Mouse (Mus musculus): Measurements from ENCODE around the gene A030005K14Rik. TPM values are rescaled to one million over a fixed set of nuclear protein-coding genes. Genes with fewer than 3 reads are reported as not detected.

Gene A030005K14Rik
- polyA plus RNA-seq, 1 experiment from 2014 or later, result not detected

GRCm38 (mm10) chr1:83077016-83077415 lies 17.8 kb upstream of the A030005K14Rik start:
- Histone ChIP-seq H3K4me3 (ENCODE audit: low read depth, low read length) (no peak overlapping the region), H3K9ac (ENCODE audit: low read length) (no peak overlapping the region), H3K4me2 (ENCODE audit: low read depth, low read length, severe bottlenecking) (no peak overlapping the region), H3K4me1 (replicated peaks; ENCODE audit: control insufficient read depth, insufficient read depth, low read length) (no peaks in the 10 kb centered on the region; the same call in 1 of the 2 replicates), H3K27me3 (ENCODE audit: control insufficient read depth, insufficient read depth, low read length) (no peaks in the 10 kb centered on the region), H3K9me3 (ENCODE audit: control insufficient read depth, low read length) (no peaks in the 10 kb centered on the region), H3K36me3 (ENCODE audit: control insufficient read depth, insufficient read depth, low read length) (no peaks in the 10 kb centered on the region), H3K27ac (ENCODE audit: low read depth, low read length) (no peak overlapping the region)
- no peak for DNase-seq (ENCODE audit: low spot score)
- no peak for ATAC-seq (replicated peaks; ENCODE audit: low FRiP score)
- WGBS, result 89% methylated on average over 6 of the region's 6 CpGs

- no peaks in the 10 kb centered on the region for H3K36me3 ChIP-seq (ENCODE audit: control insufficient read depth, insufficient read depth, low read length)
- no peaks in the 10 kb centered on the region for H3K27me3 ChIP-seq (ENCODE audit: control insufficient read depth, insufficient read depth, low read length)
- no peaks in the 10 kb centered on the region; the same call in 1 of the 2 replicates for H3K4me1 ChIP-seq (replicated peaks; ENCODE audit: control insufficient read depth, insufficient read depth, low read length)
- H3K27ac ChIP-seq (ENCODE audit: low read depth, low read length), result no peak overlapping the region
- ATAC-seq (replicated peaks; ENCODE audit: low FRiP score) (peak; percentile 86), DNase-seq (ENCODE audit: low spot score) (peak; percentile 65)
- no peak overlapping the region for H3K4me3 ChIP-seq (ENCODE audit: low read depth, low read length)
- no peak overlapping the region for H3K9ac ChIP-seq (ENCODE audit: low read length)
- WGBS, result 46% methylated on average over 11 of the region's 11 CpGs
- H3K4me2 ChIP-seq (ENCODE audit: low read depth, low read length, severe bottlenecking), result peak overlapping the region; percentile 32; the same call in 1 of the 2 replicates
- no peaks in the 10 kb centered on the region for H3K9me3 ChIP-seq (ENCODE audit: control insufficient read depth, low read length)
These were observed 17.2 kb upstream of the A030005K14Rik start for GRCm38 (mm10) chr1:83076190-83076917.

DNA sequence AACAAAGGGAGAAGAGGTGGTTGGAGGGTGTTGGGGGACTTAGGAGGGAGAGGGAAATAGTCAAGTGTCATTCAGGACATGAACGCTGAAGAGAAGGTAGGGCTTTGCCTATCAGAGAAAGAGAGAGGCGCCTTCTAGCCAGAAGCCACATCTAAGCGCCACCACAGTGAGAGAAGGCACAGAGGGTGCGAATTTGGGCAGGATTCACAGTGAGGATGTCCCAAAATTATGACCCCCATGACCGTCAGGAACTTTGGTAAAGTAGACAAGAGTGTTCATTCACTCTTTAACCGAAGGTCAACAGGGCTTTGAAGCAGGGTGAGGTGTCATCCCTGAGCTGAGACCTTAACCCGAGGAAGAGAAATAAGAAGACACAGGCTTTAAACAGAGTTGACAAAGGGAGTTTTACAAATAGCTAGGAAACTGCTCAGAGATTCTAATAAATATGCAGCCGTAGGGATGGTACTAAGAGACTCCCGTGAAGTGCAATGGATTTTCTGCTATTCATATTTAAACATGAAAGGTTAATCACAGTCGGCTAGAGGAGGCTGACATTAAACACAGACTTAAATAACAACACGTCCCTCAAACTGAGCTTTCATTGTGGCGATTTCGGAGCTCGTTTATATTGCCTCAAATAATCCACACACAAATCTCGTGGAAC lies 16.5 kb upstream of the A030005K14Rik start:
- no peaks in the 10 kb centered on the region for H3K27me3 ChIP-seq (ENCODE audit: control insufficient read depth, insufficient read depth, low read length)
- no peaks in the 10 kb centered on the region; the same call in 1 of the 2 replicates for H3K4me1 ChIP-seq (replicated peaks; ENCODE audit: control insufficient read depth, insufficient read depth, low read length)
- H3K36me3 ChIP-seq (ENCODE audit: control insufficient read depth, insufficient read depth, low read length), result no peaks in the 10 kb centered on the region
- no peaks in the 10 kb centered on the region for H3K9me3 ChIP-seq (ENCODE audit: control insufficient read depth, low read length)
- H3K4me2 ChIP-seq (ENCODE audit: low read depth, low read length, severe bottlenecking), result peak overlapping the region; percentile 32; the same call in 1 of the 2 replicates
- H3K27ac ChIP-seq (ENCODE audit: low read depth, low read length), result no peak overlapping the region
- WGBS, result 40% methylated on average over 15 of the region's 15 CpGs
- H3K4me3 ChIP-seq (ENCODE audit: low read depth, low read length), result no peak overlapping the region
- ATAC-seq (replicated peaks; ENCODE audit: low FRiP score) (peak; percentile 36; the same call in 1 of the 2 replicates), DNase-seq (ENCODE audit: low spot score) (no peak)
- no peak overlapping the region for H3K9ac ChIP-seq (ENCODE audit: low read length)

DNA sequence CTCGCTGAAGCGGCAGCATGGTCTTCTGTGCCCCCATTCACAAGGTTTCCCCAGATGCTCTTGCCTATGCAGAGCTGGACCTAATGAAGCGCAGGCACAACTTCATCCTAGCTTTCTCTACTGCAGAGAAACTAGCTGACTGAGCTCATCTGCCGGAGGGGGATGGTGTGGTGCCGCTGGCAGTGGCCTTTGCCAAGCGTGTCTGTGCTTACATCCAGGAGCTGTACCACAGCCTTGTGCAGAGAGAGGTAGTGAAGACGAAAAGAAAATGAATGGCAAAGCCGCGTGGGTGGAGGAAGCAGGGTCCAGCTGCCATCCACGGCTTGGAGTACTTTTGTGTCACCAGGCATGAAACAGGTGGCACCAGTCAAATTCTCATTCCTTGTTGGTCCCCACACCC lies 8.0 kb upstream of the A030005K14Rik start:
- H3K9ac ChIP-seq (ENCODE audit: low read length), result no peak overlapping the region
- H3K27ac ChIP-seq (ENCODE audit: low read depth, low read length), result no peak overlapping the region
- ATAC-seq (replicated peaks; ENCODE audit: low FRiP score) (no peak), DNase-seq (ENCODE audit: low spot score) (no peak)
- no peak overlapping the region for H3K4me2 ChIP-seq (ENCODE audit: low read depth, low read length, severe bottlenecking)
- no peaks in the 10 kb centered on the region for H3K9me3 ChIP-seq (ENCODE audit: control insufficient read depth, low read length)
- no peak overlapping the region for H3K4me3 ChIP-seq (ENCODE audit: low read depth, low read length)
- no peaks in the 10 kb centered on the region for H3K36me3 ChIP-seq (ENCODE audit: control insufficient read depth, insufficient read depth, low read length)
- 89% methylated on average over 10 of the region's 10 CpGs for WGBS
- H3K27me3 ChIP-seq (ENCODE audit: control insufficient read depth, insufficient read depth, low read length), result no peaks in the 10 kb centered on the region
- H3K4me1 ChIP-seq (replicated peaks; ENCODE audit: control insufficient read depth, insufficient read depth, low read length), result no peaks in the 10 kb centered on the region

DNA sequence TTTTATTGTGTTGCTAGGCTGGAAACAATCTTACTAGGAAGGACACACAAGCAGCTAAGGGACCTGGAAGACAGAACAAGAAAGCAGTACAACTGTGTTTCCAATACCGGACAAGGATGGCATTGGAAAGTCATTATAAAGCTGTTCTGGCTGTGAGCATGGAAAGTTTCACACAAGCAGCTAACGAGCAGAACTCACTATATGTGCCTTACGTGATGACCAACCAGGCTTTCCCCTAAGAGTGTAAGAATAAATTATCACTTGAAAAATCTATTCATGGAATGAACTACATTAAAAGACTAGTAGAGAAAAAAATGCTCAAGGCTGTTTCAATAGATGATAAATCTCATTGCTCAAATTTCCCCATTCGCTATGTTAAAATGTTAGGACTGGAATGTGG lies 7.4 kb upstream of the A030005K14Rik start:
- Histone ChIP-seq H3K27ac (ENCODE audit: low read depth, low read length) (no peak overlapping the region), H3K9ac (ENCODE audit: low read length) (no peak overlapping the region), H3K4me2 (ENCODE audit: low read depth, low read length, severe bottlenecking) (no peak overlapping the region), H3K27me3 (ENCODE audit: control insufficient read depth, insufficient read depth, low read length) (no peaks in the 10 kb centered on the region), H3K36me3 (ENCODE audit: control insufficient read depth, insufficient read depth, low read length) (no peaks in the 10 kb centered on the region), H3K4me3 (ENCODE audit: low read depth, low read length) (no peak overlapping the region), H3K9me3 (ENCODE audit: control insufficient read depth, low read length) (no peaks in the 10 kb centered on the region), H3K4me1 (replicated peaks; ENCODE audit: control insufficient read depth, insufficient read depth, low read length) (no peaks in the 10 kb centered on the region)
- WGBS, result 80% methylated on average over 4 of the region's 4 CpGs
- no peak for ATAC-seq (replicated peaks; ENCODE audit: low FRiP score)
- no peak for DNase-seq (ENCODE audit: low spot score)

DNA sequence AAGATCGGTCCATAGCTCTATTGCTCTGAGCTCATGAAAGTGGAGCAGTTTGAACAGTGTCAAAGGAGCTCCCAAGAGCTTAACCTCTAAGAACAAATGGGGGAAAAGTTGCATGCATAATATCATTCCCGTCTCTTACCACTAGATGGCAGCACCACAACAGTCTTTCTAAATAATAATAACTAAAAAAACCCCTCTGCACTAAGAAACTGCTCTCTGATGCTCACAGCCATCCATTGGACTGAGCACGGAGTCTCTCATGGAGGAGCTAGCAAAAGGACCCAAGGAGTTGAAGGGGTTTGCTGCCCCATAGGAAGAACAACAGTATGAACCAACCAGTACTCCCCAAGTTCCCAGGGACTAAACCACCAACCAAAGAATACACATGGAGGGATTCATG lies 5.7 kb upstream of the A030005K14Rik start:
- Histone ChIP-seq H3K36me3 (ENCODE audit: control insufficient read depth, insufficient read depth, low read length) (no peaks in the 10 kb centered on the region), H3K9me3 (ENCODE audit: control insufficient read depth, low read length) (no peaks in the 10 kb centered on the region), H3K4me2 (ENCODE audit: low read depth, low read length, severe bottlenecking) (no peak overlapping the region), H3K4me1 (replicated peaks; ENCODE audit: control insufficient read depth, insufficient read depth, low read length) (no peaks in the 10 kb centered on the region), H3K27ac (ENCODE audit: low read depth, low read length) (no peak overlapping the region), H3K9ac (ENCODE audit: low read length) (no peak overlapping the region), H3K27me3 (ENCODE audit: control insufficient read depth, insufficient read depth, low read length) (no peaks in the 10 kb centered on the region), H3K4me3 (ENCODE audit: low read depth, low read length) (no peak overlapping the region)
- 20% methylated on average over 3 of the region's 3 CpGs for WGBS
- ATAC-seq (replicated peaks; ENCODE audit: low FRiP score), result 0 out of 2 replicates have a peak, but pooled peaks have one; percentile 39
- DNase-seq (ENCODE audit: low spot score), result no peak

DNA sequence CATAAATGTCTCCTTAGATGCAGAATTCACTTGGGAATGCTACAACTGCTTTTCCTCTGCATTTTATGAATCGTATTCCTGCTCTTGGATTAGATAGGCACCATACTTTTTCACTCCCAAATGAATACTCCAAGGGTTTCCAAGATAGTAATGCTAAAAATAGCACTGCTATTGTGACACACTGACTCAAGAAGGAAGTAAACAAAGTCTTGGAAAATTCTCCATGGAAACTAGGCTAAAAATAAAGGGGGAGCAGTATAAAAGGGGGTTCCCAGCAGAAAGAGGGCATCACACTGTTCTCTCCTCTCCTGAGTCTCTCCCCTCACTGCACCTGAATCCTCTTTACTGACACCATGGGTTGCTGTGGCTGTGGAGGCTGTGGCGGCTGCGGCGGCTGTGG lies 1.5 kb upstream of the A030005K14Rik start, which contains the start of gene Krtap28-13:
Gene Krtap28-13, plus strand, starts transcription at position 288 of the 400 bp plus-strand sequence.
- no peak within 1 kb of the TSS for H3K27ac ChIP-seq (ENCODE audit: low read depth, low read length)
- no peak within 1 kb of the TSS for H3K4me3 ChIP-seq (ENCODE audit: low read depth, low read length)
- no peak within 1 kb of the TSS for H3K9ac ChIP-seq (ENCODE audit: low read length)
- DNase-seq (ENCODE audit: low spot score), result no peak
- H3K36me3 ChIP-seq (ENCODE audit: control insufficient read depth, insufficient read depth, low read length), result no peaks in the 10 kb centered on the region
- no peak for ATAC-seq (replicated peaks; ENCODE audit: low FRiP score)
- no peaks in the 10 kb centered on the region for H3K9me3 ChIP-seq (ENCODE audit: control insufficient read depth, low read length)
- no peaks in the 10 kb centered on the region for H3K4me1 ChIP-seq (replicated peaks; ENCODE audit: control insufficient read depth, insufficient read depth, low read length)
- no peak within 1 kb of the TSS for H3K4me2 ChIP-seq (ENCODE audit: low read depth, low read length, severe bottlenecking)
- 92% methylated on average over 4 of the region's 4 CpGs for WGBS
- no peaks in the 10 kb centered on the region for H3K27me3 ChIP-seq (ENCODE audit: control insufficient read depth, insufficient read depth, low read length)

DNA sequence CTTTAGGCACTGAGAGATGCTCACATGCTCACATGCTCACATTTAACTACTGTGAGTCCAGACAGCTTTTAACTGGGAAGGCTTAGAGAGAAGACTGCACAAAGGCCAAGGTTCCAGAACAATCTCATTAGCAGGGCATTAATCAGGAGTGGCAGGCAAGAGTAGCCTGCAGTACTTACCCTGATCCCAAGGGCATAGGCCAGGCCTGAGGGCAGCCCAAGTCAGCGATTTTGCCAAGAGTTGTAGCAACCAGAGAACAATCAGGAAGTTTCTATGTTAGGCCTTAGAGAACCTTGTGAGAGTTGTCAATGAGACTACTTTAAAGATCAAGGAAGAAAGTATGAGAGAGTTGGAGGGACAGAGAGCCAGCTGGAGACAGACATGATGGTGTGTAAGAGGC lies 697 bp downstream of the A030005K14Rik start:
- no peak overlapping the region for H3K27ac ChIP-seq (ENCODE audit: low read depth, low read length)
- WGBS, result 81% methylated on average over 1 of the region's 1 CpGs
- H3K9me3 ChIP-seq (ENCODE audit: control insufficient read depth, low read length), result no peaks in the 10 kb centered on the region
- H3K4me1 ChIP-seq (replicated peaks; ENCODE audit: control insufficient read depth, insufficient read depth, low read length), result no peaks in the 10 kb centered on the region
- H3K4me3 ChIP-seq (ENCODE audit: low read depth, low read length), result no peak overlapping the region
- no peak overlapping the region for H3K9ac ChIP-seq (ENCODE audit: low read length)
- no peaks in the 10 kb centered on the region for H3K27me3 ChIP-seq (ENCODE audit: control insufficient read depth, insufficient read depth, low read length)
- DNase-seq (ENCODE audit: low spot score) (no peak), ATAC-seq (replicated peaks; ENCODE audit: low FRiP score) (no peak)
- no peaks in the 10 kb centered on the region for H3K36me3 ChIP-seq (ENCODE audit: control insufficient read depth, insufficient read depth, low read length)
- no peak overlapping the region for H3K4me2 ChIP-seq (ENCODE audit: low read depth, low read length, severe bottlenecking)

Measured in forebrain, embryonic 11.5 days (tissue).